Mouse (Mus musculus): ENCODE results near the gene Pigyl.
A peak's percentile ranks its signal among the peaks of the same experiment; 100 is the strongest.
"Not testable (repeated sequence)": the region's sequence is repeated elsewhere in the genome, so short reads cannot be mapped to it uniquely, and the experiment has no call there.

Gene Pigyl

GRCm38 (mm10) chr9:22138480-22138879 is 18.2 kb upstream of the Pigyl start:
- DNase-seq (ENCODE audit: low read depth) = peak; percentile 31

DNA sequence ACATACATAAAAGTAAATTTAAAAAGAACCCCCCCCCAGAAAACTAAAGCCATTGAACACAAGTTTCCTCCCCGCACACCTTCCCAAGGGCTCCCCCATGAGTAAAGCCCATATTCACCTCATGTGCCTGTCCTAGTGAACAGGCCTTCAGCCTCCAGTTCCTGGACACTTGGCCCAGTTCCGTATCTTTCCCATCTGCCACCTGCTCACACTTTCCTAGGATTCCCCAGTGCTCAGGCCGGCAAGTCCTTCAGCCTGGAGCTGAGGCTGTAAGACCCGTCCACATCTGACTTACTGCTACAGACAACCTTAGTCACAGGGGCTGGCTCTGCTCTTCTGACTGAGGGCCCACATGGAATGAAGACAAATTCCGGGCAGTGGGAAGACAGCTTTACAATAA is 16.9 kb upstream of the Pigyl start:
- DNase-seq (ENCODE audit: low read depth) = no peak

DNA sequence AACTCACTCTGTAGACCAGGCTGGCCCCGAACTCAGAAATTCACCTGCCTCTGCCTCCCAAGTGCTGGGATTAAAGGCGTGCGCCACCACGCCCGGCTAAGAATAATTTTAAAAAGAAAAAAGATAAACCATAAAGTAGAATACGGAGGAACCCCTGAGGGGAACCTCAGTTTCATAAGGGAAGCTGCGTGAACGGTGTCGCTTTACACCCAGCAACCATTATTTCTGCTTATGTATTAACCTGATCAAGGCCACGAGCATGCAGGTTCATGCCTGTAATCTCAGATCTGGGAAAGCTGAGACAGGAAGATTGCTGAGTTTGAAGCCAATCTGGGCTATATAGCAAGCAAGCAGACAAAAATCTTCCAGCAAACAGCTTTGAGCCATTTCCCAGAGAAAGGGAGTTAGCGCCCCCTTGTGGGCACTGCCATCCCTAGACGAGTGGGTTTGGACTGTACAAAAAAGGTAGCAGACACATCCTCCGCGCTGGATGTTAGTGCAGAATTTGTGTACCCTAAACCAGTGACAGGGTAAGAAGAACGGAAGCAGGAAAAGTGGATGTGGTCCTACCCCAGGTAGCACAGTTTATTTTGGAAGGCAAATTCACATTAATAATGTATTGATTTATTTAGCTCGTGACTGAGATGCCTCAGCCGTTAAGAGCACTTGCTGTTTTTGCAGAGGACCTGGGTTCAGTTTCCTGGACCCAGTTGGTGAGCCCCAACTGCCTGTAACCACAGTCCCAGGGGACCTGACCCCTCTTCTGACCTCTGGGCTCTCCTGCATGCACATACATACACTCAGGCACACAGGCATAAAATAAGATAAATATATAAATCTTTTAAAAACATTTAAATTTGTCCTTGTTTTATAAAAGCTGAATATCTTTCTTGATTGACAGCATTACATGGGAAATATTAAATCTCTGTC is 13.3 kb upstream of the Pigyl start:
- DNase-seq (ENCODE audit: low read depth) = peak; percentile 89

DNA sequence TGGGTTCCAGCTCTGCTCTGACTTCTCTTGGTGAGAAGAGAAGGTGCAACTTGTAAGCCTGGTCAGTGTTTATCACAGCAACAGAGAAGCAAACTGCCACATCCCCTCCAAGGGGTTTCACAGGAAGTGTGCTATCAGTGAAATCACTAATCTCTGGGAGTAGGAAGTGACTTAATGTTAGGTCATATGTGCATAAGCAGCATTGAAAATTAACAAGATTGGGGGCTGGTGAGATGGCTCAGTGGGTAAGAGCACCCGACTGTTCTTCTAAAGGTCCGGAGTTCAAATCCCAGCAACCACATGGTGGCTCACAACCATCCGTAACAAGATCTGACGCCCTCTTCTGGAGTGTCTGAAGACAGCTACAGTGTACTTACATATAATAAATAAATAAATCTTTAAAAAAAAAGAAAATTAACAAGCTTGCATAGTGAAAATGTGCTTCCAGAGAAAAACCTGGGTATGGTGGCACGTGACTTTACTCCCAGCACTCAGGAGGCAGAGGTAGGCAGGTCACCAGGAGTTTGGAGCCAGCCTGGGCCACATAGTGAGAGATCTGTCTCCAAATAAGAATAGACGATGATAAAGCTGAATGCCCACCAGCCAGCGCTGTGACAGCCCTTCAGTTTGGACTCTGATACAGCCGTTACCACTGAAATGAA is 12.2 kb upstream of the Pigyl start:
- peak; percentile 96 for DNase-seq (ENCODE audit: low read depth)

DNA sequence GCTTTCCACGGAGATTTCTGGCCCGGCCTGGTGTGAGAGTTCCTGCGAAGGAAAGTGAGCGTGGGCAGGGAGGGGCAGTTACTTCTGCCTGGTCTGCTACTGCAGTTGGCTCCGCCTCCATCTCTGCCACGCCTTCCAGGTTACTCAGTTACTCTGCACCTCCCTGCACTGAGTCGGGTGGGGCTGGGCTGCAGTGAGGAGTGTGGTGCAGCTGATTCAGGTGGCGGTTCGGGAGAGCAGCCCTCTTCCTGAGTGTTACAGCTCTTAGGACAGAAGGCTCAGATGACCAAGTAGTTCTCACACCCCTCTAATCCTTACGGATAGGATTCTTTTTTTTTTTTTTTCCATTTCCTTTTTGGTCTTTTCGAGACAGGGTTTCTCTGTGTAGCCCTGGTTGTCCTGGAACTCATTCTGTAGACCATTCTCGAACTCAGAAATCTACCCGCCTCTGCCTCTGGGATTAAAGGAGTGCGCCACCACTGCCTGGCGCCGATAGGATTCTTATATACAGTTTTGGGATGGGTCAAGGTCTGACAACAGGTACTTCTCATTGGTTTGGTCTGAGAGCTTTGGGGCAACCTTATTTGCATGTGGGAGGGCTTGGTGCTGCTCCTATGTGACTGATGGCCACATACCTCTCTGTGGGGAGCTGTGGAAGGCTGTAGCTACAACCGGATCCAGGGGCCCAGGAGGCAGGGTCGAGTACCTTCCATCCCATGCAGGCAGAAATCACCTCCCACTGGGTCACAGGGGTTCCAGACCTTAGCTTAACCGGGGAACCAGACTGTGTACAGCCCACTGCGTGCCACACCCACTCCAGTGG is 7.0 kb upstream of the Pigyl start:
- DNase-seq (ENCODE audit: low read depth) = peak; percentile 28

- not testable (repeated sequence) for DNase-seq (ENCODE audit: low read depth)
These were observed 6.4 kb upstream of the Pigyl start for GRCm38 (mm10) chr9:22150249-22150693.

- DNase-seq (ENCODE audit: low read depth) = peak; percentile 34
These were observed 5.7 kb upstream of the Pigyl start for GRCm38 (mm10) chr9:22150946-22151345.

DNA sequence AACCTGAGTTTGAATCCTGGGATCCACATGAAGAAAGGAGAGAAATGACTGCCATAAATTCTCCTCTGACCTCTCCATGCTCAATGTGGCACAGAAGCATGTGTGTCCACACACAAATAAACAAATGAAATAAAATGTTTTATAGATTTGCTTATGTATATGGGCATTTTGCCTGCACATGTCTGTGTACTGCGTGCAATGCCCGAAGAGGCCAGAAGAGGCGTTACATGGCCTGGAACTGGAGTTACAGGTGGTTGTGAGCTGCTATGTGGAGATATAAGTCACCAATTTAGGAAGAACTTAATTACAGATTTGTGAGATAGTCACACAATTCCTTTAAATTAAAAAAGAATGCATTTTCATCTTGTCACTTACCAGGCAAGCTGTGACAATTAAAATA is 2.8 kb upstream of the Pigyl start:
- DNase-seq (ENCODE audit: low read depth) = no peak

DNA sequence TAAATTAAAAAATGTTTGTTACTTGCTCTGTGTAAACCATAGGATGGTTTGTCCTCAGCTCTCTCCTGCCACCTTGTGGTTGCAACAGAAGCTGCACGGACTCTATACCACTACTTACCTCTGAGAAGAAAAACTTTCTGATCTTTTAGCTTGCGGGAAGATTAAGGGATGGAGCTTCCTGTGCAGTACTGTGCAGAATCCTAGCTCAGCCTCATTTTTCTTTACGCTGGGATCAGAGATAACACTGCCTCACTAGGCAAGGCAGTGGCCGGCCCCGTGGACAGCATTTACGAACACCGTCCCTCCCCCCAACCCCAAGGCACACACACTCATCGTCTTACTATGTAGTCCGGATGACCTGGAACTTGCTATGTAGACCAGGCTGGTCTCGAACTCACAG is 1.0 kb upstream of the Pigyl start:
- peak; percentile 90 for DNase-seq (ENCODE audit: low read depth)

DNA sequence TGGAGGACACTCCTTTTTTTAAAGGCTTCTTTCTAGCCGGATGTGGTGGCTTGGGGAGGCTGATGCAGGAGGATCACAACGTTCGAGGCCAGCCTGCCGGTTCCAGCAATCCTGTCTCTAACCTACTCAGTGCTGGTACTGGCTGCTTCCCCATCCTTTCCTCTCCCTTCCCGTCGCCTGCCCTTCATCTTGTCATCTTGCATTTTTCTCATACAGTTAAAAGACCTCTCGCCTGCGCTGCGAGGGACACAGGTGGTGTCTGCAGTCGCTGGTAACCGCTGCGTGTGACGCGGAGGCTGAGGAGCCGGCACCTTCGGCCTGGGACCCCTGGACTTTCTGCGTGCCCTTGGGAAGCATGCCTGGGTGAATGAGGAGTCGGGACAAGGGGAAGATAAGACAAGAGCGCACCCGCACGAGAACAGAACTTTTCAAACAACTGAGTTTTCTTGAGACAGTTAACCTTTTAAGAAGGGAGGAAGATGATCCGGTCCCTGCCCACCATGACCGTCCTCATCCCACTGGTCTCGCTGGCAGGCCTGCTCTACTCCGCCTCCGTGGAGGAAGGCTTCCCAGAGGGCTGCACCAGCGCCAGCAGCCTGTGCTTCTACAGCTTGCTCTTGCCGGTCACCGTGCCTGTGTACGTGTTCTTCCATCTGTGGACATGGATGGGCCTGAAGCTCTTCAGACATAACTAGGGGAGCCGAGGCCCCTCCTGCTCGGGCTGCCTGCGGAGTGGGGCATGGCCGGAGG is 1.0 kb downstream of the Pigyl start:
- DNase-seq (ENCODE audit: low read depth) = no peak

- no peak for DNase-seq (ENCODE audit: low read depth)
These were observed 4.7 kb downstream of the Pigyl start for GRCm38 (mm10) chr9:22161299-22161698.

- no peak for DNase-seq (ENCODE audit: low read depth)
These were observed 5.7 kb downstream of the Pigyl start for GRCm38 (mm10) chr9:22162305-22162704.

DNA sequence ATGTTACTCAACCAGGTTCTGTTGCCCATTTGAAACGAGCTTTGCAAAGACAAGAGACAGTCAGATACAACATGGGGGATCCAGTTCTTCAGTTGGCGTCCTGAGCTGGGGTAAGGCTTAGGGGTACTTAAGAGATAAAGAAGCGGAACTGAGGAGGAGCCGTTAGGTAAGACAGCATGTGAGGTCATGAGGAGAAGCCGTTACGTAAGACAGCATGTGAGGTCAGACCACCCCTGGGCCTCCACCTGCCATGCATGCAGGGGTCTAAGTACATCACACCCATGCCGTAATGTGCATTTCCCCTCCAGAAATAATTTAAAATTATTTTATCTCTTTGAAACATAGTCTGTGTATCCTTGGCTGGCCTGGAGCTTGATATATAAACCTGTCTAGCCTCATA is 6.3 kb downstream of the Pigyl start:
- DNase-seq (ENCODE audit: low read depth) = no peak

- no peak for DNase-seq (ENCODE audit: low read depth)
These were observed 8.3 kb downstream of the Pigyl start for GRCm38 (mm10) chr9:22164711-22165668.

- no peak for DNase-seq (ENCODE audit: low read depth)
These were observed 9.3 kb downstream of the Pigyl start for GRCm38 (mm10) chr9:22165964-22166363.

DNA sequence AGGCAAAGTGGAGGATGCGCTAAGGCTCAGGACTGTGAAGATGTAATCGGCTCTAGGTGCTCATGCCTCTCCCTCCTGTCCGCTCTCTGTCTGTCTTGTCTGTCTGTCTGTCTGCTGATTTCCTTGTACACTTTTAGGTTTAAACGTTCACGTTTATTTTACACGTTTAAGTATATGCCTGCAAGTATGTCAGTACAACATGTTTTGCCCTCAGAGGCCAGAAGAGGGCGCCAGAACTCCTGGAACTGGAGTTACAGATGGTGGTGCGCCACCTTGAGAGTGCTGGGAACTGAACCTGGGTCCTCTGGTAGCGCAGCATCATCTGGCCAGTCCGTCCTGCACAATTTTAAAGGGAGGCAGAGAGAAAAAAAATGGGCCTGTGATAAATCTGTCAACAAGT is 10.0 kb downstream of the Pigyl start:
- DNase-seq (ENCODE audit: low read depth) = no peak

DNA sequence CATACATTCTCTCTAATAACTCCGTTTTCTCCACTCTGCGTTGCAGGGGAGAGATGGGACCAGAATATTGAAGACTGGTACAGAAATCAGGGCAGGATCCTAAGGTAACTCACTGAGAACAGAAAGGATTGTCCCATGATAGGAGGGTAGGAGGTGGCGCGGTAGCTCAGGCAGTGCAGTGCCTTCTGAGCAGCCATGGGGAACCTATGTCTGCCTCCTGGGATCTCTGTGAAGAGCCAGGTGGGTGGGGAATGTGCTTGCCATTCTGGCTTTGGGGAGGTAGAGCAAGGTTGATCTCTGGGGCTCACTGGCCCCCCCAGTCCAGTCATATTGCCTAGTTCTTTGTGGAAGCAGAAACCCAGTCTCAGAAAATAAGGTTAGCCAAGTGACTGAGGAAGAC is 11.1 kb downstream of the Pigyl start:
- no peak for DNase-seq (ENCODE audit: low read depth)

DNA sequence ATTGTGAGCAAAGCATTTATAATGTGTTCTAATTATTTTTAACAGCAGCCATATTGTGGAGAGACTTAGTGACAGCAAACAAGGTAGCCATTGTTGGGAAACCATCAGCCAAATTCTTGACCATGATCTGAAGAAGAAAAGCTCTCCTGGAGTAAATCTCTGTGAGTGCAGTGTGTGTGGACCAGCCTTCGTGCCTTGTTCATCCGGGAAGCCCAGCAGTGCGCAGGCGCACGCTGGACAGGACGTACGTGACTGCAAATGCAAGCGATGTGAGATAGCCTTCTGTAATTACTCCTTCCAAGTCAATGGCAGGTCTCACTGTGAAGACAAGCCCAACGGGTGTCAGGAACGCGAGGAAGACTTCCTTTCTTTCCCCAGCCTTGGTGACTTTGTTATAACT is 12.7 kb downstream of the Pigyl start:
- DNase-seq (ENCODE audit: low read depth) = no peak

DNA sequence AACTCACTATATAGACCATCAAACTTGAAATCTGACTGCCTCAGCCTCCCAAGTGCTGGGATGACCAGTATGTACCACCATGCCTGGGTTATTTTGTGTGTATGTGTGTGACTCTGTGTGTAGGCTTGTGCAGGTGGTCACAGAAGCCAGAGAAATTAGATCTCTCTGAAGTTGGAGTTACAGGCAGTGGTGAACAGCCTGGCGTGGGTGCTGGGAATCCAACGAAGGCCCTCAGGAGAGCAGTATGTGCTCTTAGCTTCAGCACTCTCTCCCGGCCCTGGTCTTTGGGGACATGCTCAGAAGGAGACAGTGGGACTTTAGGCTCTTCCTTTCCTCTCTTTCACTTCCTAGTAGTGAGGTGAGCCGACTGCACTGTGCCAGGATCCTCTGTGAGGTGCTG is 15.7 kb downstream of the Pigyl start:
- no peak for DNase-seq (ENCODE audit: low read depth)

DNA sequence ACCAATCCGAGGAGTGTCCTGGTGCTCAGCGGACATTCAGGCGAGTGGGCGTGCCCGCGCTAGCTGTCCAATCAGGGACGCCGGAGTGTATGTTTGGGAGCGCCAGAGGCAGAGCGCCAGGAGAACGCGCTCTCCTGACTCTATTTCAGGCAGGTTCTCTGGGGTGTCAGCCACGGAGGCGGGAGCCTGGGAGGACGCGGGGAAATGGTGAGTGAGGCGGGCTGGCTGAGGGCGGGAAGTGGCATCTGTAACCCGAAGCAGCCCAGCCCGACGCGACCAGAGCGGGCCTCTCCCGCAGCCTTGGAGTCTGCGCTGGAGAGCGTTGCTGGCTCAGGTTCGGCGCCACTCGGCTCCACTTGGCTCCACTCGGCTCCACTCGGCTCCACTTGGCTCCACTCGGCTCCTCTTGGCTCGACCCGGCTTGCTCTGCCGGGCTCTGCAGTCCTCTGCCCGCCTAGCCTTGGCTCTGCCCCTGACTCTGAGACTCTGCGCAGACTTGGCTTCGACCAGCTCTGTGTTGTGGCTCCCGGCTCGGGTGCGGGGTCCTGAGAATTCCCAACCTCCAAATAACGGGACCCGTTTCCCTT is 31.5 kb downstream of the Pigyl start, which contains the start of gene Zfp872:
Gene Zfp872 (plus strand): TSS at position 66 of the 587 bp plus-strand sequence.
- DNase-seq (ENCODE audit: low read depth) = no peak

Measured in 416B (cell line).